Mouse (Mus musculus) heart, embryonic 13.5 days (tissue): ENCODE measurements around the gene AC124108.1. TPM values are rescaled to one million over a fixed set of nuclear protein-coding genes. Genes with fewer than 3 reads are reported as not detected.

Experiments
- ATAC-seq: fragments of 200-750 bp; cut with Nextera tagmentation; 2 replicates; pipeline ENCODE4 v1.8.0; 2017; ENCODE audit warnings: moderate TSS enrichment; ENCODE audit not compliant: insufficient number of reproducible peaks, low FRiP score, low TSS enrichment; ENCODE audit errors: extremely low read depth
- H3K27ac ChIP-seq: fragments of 300-500 bp; sonication (generic); replicated peaks from 2 replicates; pipeline ENCODE4 v1.5.1; 2015; ENCODE audit warnings: moderate library complexity, mild to moderate bottlenecking, inconsistent platforms
- H3K27me3 ChIP-seq: fragments of 300-500 bp; sonication (generic); replicated peaks from 2 replicates; pipeline ENCODE4 v1.6.1; 2015; ENCODE audit warnings: mild to moderate bottlenecking, inconsistent platforms
- H3K36me3 ChIP-seq: fragments of 300-500 bp; sonication (generic); 2 replicates; pipeline ENCODE4 v1.6.1; 2015; ENCODE audit warnings: mild to moderate bottlenecking, inconsistent platforms
- H3K4me1 ChIP-seq: fragments of 300-500 bp; sonication (generic); 2 replicates; pipeline ENCODE4 v1.6.1; 2015; ENCODE audit warnings: inconsistent platforms
- H3K4me2 ChIP-seq: fragments of 300-500 bp; sonication (generic); 2 replicates; pipeline ENCODE4 v1.6.1; 2015; ENCODE audit warnings: inconsistent platforms, mild to moderate bottlenecking, moderate library complexity
- H3K4me3 ChIP-seq: fragments of 300-500 bp; sonication (generic); 2 replicates; pipeline ENCODE4 v1.5.1; 2015; ENCODE audit warnings: moderate library complexity, mild to moderate bottlenecking, inconsistent platforms
- H3K9ac ChIP-seq: fragments of 300-500 bp; sonication (generic); 2 replicates; pipeline ENCODE4 v1.6.1; 2015; ENCODE audit warnings: inconsistent platforms, mild to moderate bottlenecking, moderate library complexity
- H3K9me3 ChIP-seq: fragments of 300-500 bp; sonication (generic); 2 replicates; pipeline ENCODE4 v1.6.1; 2016; ENCODE audit warnings: inconsistent platforms
- WGBS: fragments of 180-500 bp; shearing (Covaris S2); methylation state at CpG from one replicate; pipeline ENCODE4 v1.1.7; 2015; ENCODE audit warnings: mixed read lengths; 5-methylcytosine and 5-hydroxymethylcytosine counted together
- polyA plus RNA-seq: library from polyadenylated mRNA; unstranded; fragments of >200 nt; fragmentation: Nextera tagmentation; extraction: Ambion mirVana; gene quantifications from 2 replicates; pipeline ENCODE4 v1.2.1, GENCODE M21; 2015

Gene AC124108.1
- polyA plus RNA-seq, 1 experiment from 2014 or later = not detected

DNA sequence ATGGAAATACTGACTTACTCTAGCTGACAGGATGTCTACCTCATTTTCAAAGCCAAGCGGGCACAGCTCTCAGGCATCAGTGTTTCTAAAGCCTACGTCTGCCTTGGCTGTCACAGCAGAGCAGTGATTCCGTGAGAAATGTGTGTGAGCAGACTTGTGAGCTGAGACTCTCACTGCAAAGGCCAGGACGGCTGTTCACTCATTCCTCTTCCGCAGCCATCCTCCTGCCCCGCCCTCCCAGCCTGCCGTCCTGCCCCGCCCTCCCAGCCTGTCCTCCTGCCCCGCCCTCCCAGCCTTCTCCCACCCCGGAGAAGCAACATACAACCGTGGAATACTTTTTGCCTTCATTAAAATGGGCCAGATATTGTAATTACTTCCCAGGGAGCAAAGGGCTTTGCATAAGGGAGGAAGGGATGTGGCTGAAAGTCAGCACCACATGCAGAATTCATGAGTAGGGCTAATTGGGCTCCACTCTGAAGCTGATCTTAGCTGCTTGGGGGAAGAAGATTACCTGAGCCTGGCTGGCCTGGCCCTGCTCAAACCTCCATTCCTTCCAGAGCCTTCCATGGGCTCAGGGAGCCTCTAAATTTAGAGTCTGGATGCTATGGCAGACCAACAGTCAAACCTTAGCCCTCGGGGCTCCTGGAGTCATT, 23.0 kb upstream of the AC124108.1 start:
- peak overlapping the region; percentile 35 for H3K4me3 ChIP-seq
- peak overlapping the region; percentile 69; the same call in 1 of the 2 replicates for H3K9ac ChIP-seq
- ATAC-seq = no peak

DNA sequence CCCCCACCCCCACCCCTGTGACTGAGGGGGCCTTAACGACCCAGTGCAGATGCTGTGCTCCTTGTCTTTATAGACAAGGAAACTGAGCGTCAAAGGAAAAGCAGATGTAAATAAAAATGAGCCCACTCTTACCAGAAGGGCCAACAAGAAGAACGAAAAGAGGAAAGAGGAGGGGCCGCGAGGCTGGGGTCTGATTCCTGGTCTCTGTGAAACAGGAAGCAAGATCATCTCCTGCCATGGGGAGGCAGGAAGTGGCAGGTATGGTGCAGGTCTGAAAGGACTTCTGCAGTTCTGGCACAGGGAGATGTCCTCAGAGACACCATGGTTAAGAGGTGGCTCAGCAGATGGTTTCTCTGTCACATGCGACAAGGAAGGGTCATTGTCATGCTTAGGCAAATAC, 20.6 kb upstream of the AC124108.1 start:
- no peak overlapping the region for H3K27ac ChIP-seq
- peaks cover 23% of the 10 kb centered on the region for H3K27me3 ChIP-seq
- 51% methylated on average over 6 of the region's 6 CpGs for WGBS

More for the DNA sequence above, 23.0 kb upstream of the AC124108.1 start:
- Histone ChIP-seq H3K36me3 (no peaks in the 10 kb centered on the region), H3K27ac (no peak overlapping the region), H3K4me2 (peak overlapping the region; percentile 62), H3K27me3 (peaks cover 36% of the 10 kb centered on the region), H3K4me1 (peaks cover 10% of the 10 kb centered on the region), H3K9me3 (no peaks in the 10 kb centered on the region)
- WGBS = 9% methylated on average over 12 of the region's 12 CpGs

DNA sequence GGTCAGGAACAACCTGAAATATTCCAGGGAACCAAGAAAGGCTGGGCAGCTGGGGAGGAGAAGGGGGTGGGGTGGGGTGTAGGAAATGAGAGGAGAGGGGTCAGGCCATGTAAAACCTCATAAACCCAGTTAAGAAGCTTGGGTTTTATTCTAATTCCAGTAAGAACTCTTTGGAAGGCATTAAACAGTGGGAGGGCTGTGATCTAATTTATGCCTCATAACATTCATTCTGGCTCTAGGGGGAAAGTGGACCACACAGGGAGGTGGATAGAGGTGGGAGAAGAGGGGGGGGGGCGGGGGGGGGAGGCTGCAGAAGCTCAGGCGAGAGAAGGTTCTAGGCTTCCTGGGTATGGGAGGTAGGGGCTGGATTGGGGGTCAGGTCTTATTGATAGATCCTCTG, 19.6 kb upstream of the AC124108.1 start:
- 43% methylated on average over 1 of the region's 2 CpGs for WGBS
- H3K4me3 ChIP-seq = no peak overlapping the region
- no peak overlapping the region for H3K27ac ChIP-seq
- H3K9ac ChIP-seq = no peak overlapping the region
- no peaks in the 10 kb centered on the region for H3K9me3 ChIP-seq
- H3K4me2 ChIP-seq = no peak overlapping the region
- H3K4me1 ChIP-seq = peaks cover 10% of the 10 kb centered on the region
- peaks cover 23% of the 10 kb centered on the region for H3K27me3 ChIP-seq
- no peak for ATAC-seq
- H3K36me3 ChIP-seq = no peaks in the 10 kb centered on the region

More for the DNA sequence above, 20.6 kb upstream of the AC124108.1 start:
- Histone ChIP-seq H3K9ac (no peak overlapping the region), H3K9me3 (no peaks in the 10 kb centered on the region), H3K4me2 (no peak overlapping the region), H3K4me3 (no peak overlapping the region), H3K36me3 (no peaks in the 10 kb centered on the region), H3K4me1 (peaks cover 10% of the 10 kb centered on the region)
- ATAC-seq = no peak

DNA sequence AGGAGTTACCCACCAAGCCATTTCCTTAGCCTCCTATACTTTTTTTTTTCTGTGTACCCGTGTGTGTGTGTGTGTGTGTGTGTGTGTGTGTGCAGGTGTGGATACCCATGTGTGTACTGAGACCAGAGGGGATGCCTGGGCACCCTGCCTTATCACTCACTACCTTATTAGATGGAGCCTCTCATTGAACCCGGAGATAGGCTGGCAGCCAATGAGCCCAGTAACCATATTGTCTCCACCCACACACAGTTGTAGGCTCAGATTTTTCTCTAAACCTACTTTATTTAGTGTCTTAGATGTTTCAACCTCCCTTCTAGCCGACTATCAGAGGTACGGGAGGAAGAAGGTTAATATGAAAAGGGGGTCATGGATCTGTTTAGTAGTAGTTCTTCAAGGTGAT, 5.0 kb upstream of the AC124108.1 start:
- Histone ChIP-seq H3K27me3 (peaks cover 74% of the 10 kb centered on the region), H3K4me2 (no peak overlapping the region), H3K4me3 (no peak overlapping the region), H3K36me3 (no peaks in the 10 kb centered on the region), H3K27ac (no peak overlapping the region), H3K9ac (no peak overlapping the region), H3K4me1 (peaks cover 12% of the 10 kb centered on the region), H3K9me3 (no peaks in the 10 kb centered on the region)
- 67% methylated on average over 4 of the region's 4 CpGs for WGBS
- no peak for ATAC-seq

DNA sequence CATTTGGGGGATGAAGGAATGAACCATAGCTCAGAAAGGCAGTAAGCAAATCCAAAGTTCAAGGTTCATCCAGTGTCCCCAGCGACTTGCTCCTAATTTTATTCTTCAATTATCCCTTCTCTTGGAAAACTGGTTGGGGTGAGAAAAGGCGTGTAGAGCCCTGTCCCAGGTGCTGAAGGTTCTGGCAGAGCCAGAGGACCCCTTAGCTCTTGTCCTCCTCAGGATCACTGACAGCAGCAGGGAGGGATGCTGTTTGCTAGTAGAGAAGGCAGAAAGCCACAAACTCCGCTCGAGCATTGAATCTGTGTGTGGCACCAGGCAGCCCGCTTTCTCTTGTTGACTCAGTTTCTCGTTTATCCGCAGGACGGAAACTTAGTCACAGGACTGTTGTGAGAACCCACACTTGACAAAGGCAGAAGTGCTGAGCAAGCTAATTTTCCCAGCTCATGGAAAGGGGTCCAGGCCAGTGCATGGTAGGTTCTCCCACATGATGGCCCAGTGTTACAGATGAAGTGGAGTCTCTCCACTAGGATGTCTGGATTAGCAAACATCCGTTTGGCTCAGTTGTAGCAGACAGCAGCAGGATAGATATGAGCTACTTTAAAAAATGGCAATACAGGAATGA, 2.7 kb upstream of the AC124108.1 start:
- WGBS = 23% methylated on average over 9 of the region's 9 CpGs
- Histone ChIP-seq H3K4me3 (no peak overlapping the region), H3K36me3 (no peaks in the 10 kb centered on the region), H3K27ac (no peak overlapping the region), H3K4me2 (no peak overlapping the region), H3K4me1 (peaks cover 21% of the 10 kb centered on the region), H3K9me3 (no peaks in the 10 kb centered on the region), H3K27me3 (peaks cover 87% of the 10 kb centered on the region), H3K9ac (no peak overlapping the region)
- no peak for ATAC-seq

DNA sequence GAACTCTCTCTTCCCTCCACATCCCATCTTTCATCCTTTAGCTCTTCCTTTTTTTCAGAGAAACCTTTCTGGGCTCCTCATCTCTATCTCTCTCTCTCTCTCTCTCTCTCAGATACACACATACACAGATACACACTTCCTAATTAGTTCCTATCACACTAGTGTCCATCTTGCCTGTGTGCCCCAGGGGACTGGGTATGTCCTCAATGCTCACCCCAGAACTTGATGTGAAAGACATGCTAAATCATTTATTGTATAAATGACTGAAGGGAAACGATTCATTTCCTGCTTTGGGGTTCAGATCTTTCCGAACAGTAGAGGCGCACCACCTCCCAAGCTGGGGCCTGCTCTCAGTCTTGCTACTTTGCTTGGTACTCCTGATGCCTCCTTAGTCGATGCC, 2.0 kb upstream of the AC124108.1 start:
- peaks cover 22% of the 10 kb centered on the region for H3K4me1 ChIP-seq
- no peak overlapping the region for H3K4me2 ChIP-seq
- no peaks in the 10 kb centered on the region for H3K9me3 ChIP-seq
- WGBS = 44% methylated on average over 4 of the region's 4 CpGs
- H3K36me3 ChIP-seq = no peaks in the 10 kb centered on the region
- no peak overlapping the region for H3K4me3 ChIP-seq
- no peak overlapping the region for H3K27ac ChIP-seq
- peaks cover 87% of the 10 kb centered on the region for H3K27me3 ChIP-seq
- no peak overlapping the region for H3K9ac ChIP-seq
- no peak for ATAC-seq

DNA sequence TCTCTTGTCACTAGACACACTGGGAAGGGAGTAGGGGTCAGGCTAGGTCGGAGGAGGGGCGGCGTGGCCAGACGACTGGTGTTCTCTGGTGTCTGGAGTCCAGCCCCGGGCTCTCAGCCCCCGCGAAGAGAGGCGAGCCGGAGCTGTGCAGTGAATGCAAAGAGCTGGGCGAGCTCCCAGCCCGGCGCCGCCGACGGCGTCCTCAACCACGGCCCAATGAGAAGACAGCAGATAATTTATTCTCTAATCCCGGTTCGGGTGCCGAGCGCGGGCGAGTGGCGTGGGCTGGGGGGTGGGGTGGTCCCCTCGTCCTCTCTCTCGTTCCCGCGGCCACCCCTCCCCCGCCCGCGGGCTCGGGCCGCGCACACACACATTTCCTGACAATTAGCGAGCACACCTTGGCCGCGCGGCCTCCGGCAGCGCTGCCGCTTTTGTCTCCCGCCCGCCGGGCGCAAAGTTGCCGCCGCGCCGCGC, 1.2 kb upstream of the AC124108.1 start:
- H3K27ac ChIP-seq = no peak overlapping the region
- H3K9me3 ChIP-seq = no peaks in the 10 kb centered on the region

DNA sequence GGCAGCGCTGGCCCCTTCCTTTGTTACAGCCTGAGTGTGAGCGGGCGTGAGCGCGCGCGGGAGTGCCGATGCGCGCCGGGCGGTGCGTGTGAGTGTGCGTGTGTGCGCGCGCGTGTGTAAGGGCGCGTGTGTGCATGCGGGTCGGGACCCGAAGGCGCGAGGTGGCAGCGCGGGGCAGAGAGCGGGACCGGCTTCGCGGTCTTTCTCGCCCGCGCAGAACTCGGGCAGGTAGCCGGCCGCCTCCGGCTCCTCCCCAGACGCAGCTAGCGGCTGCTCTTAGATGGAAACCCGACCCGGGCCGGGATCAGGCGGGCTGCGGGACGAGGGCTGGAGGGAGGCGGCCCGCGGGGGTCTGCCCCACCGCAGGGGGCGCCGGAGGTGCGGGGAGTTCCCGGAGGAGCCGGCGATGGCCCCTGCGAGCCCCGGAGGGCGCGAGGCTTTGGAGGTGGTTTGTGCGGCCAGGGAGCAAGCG, 600 bp upstream of the AC124108.1 start:
- ATAC-seq = no peak

More for the DNA sequence above, 1.2 kb upstream of the AC124108.1 start:
- peaks cover 31% of the 10 kb centered on the region for H3K4me1 ChIP-seq
- ATAC-seq = no peak
- H3K9ac ChIP-seq = peak overlapping the region; percentile 75
- peaks cover 91% of the 10 kb centered on the region for H3K27me3 ChIP-seq
- under 1% methylated on average over 50 of the region's 50 CpGs for WGBS
- H3K36me3 ChIP-seq = no peaks in the 10 kb centered on the region
- H3K4me3 ChIP-seq = peak overlapping the region; percentile 65
- peak overlapping the region; percentile 97 for H3K4me2 ChIP-seq

DNA sequence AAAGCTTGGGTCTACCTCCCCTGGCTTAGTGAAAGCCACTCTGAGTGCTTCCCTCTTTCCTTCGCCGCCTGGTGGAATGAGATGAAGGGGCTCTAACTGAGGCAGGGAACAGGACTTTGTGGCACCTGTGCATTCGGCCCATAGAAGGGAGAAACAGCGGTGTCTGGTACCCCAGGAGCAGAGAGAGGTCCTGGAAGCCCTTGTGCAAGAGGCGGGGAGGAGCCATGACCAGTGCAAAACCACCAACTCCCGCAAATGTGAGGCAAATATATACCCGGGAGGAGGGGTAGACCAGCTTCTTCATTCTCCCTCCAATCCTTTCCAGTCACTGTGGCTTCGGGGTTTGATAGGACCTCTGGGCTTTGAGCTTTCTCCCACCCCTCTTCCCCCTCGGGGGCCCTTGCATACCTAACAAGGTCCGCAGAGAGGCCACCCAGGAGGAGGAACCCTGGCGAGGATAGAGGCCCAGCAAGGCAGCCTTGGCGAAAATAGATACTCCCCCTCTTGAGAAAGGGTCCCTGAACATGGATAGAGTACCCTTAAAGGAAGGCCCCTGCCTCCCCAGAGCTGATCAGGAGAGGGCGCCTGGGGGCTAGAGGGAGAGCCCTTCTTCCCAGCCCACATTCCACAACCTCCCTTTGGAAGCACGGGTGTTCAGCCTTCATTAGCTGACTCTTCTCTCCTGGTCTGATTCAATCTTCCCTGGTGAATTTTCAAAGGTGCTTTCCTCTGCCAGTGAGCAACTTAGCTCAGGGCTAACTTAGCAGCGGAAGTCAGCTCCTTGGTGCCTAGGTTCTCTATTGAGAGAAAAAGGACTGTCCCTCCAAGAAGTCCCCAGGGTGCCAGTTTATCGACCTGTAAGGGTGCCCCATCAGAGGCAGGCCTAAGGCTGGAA, 776 bp downstream of the AC124108.1 start:
- peaks cover 97% of the 10 kb centered on the region for H3K27me3 ChIP-seq
- H3K4me3 ChIP-seq = peak overlapping the region; percentile 65
- H3K4me2 ChIP-seq = peak overlapping the region; percentile 97
- no peak overlapping the region for H3K27ac ChIP-seq
- H3K4me1 ChIP-seq = peaks cover 38% of the 10 kb centered on the region
- no peaks in the 10 kb centered on the region for H3K36me3 ChIP-seq
- WGBS = 6% methylated on average over 16 of the region's 16 CpGs
- H3K9me3 ChIP-seq = no peaks in the 10 kb centered on the region
- ATAC-seq = no peak
- no peak overlapping the region for H3K9ac ChIP-seq

More for the DNA sequence above, 600 bp upstream of the AC124108.1 start:
- H3K27me3 ChIP-seq = peaks cover 97% of the 10 kb centered on the region
- WGBS = under 1% methylated on average over 44 of the region's 62 CpGs
- peaks cover 37% of the 10 kb centered on the region for H3K4me1 ChIP-seq
- peak overlapping the region; percentile 75 for H3K9ac ChIP-seq
- peak overlapping the region; percentile 65 for H3K4me3 ChIP-seq
- H3K27ac ChIP-seq = no peak overlapping the region
- H3K36me3 ChIP-seq = no peaks in the 10 kb centered on the region
- H3K9me3 ChIP-seq = no peaks in the 10 kb centered on the region
- H3K4me2 ChIP-seq = peak overlapping the region; percentile 97

DNA sequence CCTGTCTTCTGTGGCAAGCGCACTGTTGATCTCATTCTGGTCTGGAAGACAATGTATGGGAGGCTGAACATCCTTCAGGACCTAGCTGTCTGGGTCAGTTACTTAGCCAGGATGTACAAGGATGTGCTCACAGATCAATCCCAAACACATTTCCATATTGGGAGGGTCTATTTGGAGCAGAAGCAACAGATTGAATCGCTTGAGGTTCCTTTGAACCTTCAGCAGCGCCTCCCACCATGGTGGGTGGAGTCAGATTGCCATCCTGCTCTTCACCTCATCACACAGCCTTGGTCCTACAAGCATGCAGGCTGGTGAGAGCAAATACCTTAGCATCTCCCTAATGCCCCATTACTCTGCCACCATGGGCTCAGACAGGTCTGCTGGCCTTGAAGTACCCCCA, 2.5 kb downstream of the AC124108.1 start:
- Histone ChIP-seq H3K4me3 (no peak overlapping the region), H3K27ac (no peak overlapping the region), H3K9me3 (no peaks in the 10 kb centered on the region), H3K9ac (no peak overlapping the region), H3K36me3 (no peaks in the 10 kb centered on the region), H3K27me3 (peaks cover 96% of the 10 kb centered on the region), H3K4me1 (peaks cover 38% of the 10 kb centered on the region), H3K4me2 (no peak overlapping the region)
- ATAC-seq = no peak
- 69% methylated on average over 3 of the region's 3 CpGs for WGBS

DNA sequence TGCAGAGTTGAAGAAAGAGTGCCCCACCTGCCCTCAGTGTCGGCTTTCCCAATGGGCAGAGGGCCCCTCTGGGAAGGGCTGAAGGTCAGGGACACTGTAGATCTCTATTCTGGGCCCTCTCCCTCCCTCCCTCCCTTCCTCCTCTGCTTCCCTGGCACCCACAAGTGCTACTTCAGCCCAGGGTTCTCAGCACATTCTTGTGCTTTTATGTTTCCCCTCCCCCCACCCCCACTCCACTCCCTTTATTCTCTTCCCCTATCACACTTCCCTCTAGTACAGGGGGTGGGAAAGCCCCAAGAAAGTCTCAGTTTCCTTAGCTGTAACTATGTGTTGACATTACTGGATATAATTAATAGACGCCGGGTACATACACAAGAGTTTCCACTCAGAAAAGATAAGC, 3.4 kb downstream of the AC124108.1 start:
- Histone ChIP-seq H3K27ac (no peak overlapping the region), H3K4me1 (peaks cover 38% of the 10 kb centered on the region), H3K9me3 (no peaks in the 10 kb centered on the region), H3K9ac (no peak overlapping the region), H3K4me2 (no peak overlapping the region), H3K36me3 (no peaks in the 10 kb centered on the region), H3K4me3 (no peak overlapping the region), H3K27me3 (peaks cover 96% of the 10 kb centered on the region)
- 38% methylated on average over 3 of the region's 3 CpGs for WGBS
- no peak for ATAC-seq
